Mouse (Mus musculus) neural tube, embryonic 11.5 days (tissue): ENCODE data around the gene Sgip1. TPM values are rescaled to one million over a fixed set of nuclear protein-coding genes. Genes with fewer than 3 reads are reported as not detected.

Source experiments
- ATAC-seq: fragments of 200-750 bp; cut with Nextera tagmentation; 2 replicates; pipeline ENCODE4 v1.8.0; 2017; ENCODE audit warnings: moderate number of reproducible peaks, mild to moderate bottlenecking, moderate TSS enrichment, moderate library complexity; ENCODE audit not compliant: insufficient read depth, low FRiP score, low TSS enrichment
- DNase-seq: peaks from one replicate; pipeline ENCODE4 v3.0.0-alpha.2; 2015; ENCODE audit warnings: low spot score
- H3K27ac ChIP-seq: fragments of 300-500 bp; sonication (generic); 2 replicates; pipeline ENCODE4 v1.5.1; 2014; ENCODE audit warnings: low read depth, mild to moderate bottlenecking, low read length
- H3K27me3 ChIP-seq: fragments of 300-500 bp; sonication (generic); 2 replicates; pipeline ENCODE4 v1.6.1; 2014; ENCODE audit warnings: mild to moderate bottlenecking, low read length, mixed read lengths; ENCODE audit not compliant: control insufficient read depth, insufficient read depth
- H3K36me3 ChIP-seq: fragments of 300-500 bp; sonication (generic); 2 replicates; pipeline ENCODE4 v1.6.1; 2014; ENCODE audit warnings: mild to moderate bottlenecking, low read length, moderate library complexity, mixed read lengths; ENCODE audit not compliant: control insufficient read depth, insufficient read depth
- H3K4me1 ChIP-seq: fragments of 300-500 bp; sonication (generic); 2 replicates; pipeline ENCODE4 v1.6.1; 2014; ENCODE audit warnings: low read length, mixed read lengths; ENCODE audit not compliant: control insufficient read depth, insufficient read depth
- H3K4me2 ChIP-seq: fragments of 300-500 bp; sonication (generic); 2 replicates; pipeline ENCODE4 v1.6.1; 2014; ENCODE audit warnings: low read depth, mild to moderate bottlenecking, moderate library complexity
- H3K4me3 ChIP-seq: fragments of 300-500 bp; sonication (generic); 2 replicates; pipeline ENCODE4 v1.5.1; 2014; ENCODE audit warnings: low read depth, low read length
- H3K9ac ChIP-seq: fragments of 300-500 bp; sonication (generic); 2 replicates; pipeline ENCODE4 v1.6.1; 2014; ENCODE audit warnings: mild to moderate bottlenecking, low read length
- H3K9me3 ChIP-seq: fragments of 300-500 bp; sonication (generic); 2 replicates; pipeline ENCODE4 v1.6.1; 2016; ENCODE audit warnings: low read length; ENCODE audit not compliant: control insufficient read depth
- whole genome bisulfite sequencing: fragments of 180-500 bp; shearing (Covaris S2); extraction: QIAGEN DNeasy Blood & Tissue Kit; methylation state at CpG from one replicate; pipeline ENCODE4 v1.1.7; 2014; 5-methylcytosine and 5-hydroxymethylcytosine counted together
- polyA plus RNA-seq: library from polyadenylated mRNA; unstranded; fragments of >200 nt; fragmentation: Nextera tagmentation; extraction: Ambion mirVana; gene quantifications from 2 replicates; pipeline ENCODE4 v1.2.1, GENCODE M21; 2014

Gene Sgip1
- polyA plus RNA-seq, 1 experiment from 2014 or later = 20.0 TPM

DNA sequence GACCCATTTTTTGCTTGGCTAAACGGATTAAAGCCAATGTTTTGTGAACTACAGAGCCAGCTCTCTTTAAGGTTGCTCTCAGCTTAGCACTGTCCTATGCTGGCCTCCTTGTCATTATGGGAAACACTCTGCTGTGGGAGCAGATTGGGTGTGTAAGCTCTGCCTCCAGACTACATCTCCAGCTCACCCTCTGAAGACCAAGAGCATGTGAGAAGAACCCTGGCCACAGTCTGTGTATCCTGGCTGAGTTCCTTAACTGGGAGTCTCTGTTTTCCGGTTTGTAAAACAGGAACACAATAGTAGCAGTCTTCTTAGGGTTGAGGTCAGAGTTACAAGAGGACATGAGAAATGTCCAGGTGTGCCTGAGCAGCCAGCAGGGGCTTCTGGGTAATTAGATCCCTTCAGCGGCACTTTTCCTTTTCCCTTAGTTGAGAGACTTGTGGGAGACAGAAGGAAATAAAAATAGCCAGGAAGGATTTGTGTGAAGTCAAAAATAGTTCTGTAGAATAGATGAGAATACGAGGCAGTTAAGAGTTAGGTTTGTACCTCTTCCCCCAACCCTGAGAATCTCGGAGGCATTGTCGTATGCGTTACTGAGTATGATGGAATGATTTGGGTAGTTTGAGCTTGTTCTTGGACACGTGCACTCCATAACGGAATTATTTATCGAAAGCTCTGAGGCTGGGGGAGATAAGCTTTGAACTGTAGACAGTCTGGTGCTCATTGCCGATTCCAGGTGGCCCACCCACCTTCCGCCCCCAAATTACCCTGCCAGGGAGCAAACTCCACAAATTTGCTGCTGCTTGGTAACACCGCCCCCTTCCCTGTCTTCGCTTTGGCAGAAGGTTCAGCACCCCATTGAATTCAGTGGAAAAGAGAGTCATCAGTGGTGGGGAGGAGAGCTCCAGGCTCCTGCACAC, 146.9 kb downstream of the Sgip1 start:
- H3K9ac ChIP-seq = no peak overlapping the region
- H3K27me3 ChIP-seq = no peaks in the 10 kb centered on the region
- 93% methylated on average over 14 of the region's 14 CpGs for WGBS
- no peak overlapping the region for H3K4me3 ChIP-seq
- H3K4me2 ChIP-seq = no peak overlapping the region
- no peaks in the 10 kb centered on the region for H3K36me3 ChIP-seq
- H3K9me3 ChIP-seq = no peaks in the 10 kb centered on the region
- DNase-seq = no peak
- no peak overlapping the region for H3K27ac ChIP-seq
- no peak for ATAC-seq
- H3K4me1 ChIP-seq = no peaks in the 10 kb centered on the region

GRCm38 (mm10) chr4:102895866-102896265, 154.8 kb downstream of the Sgip1 start:
- Histone ChIP-seq H3K4me1 (no peaks in the 10 kb centered on the region), H3K9ac (no peak overlapping the region), H3K27me3 (no peaks in the 10 kb centered on the region), H3K4me3 (no peak overlapping the region), H3K27ac (no peak overlapping the region), H3K9me3 (peaks cover 4% of the 10 kb centered on the region; the same call in 1 of the 2 replicates), H3K4me2 (no peak overlapping the region), H3K36me3 (no peaks in the 10 kb centered on the region)
- DNase-seq (no peak), ATAC-seq (no peak)
- 86% methylated on average over 2 of the region's 2 CpGs for WGBS

GRCm38 (mm10) chr4:102898987-102899386, 157.9 kb downstream of the Sgip1 start:
- no peak overlapping the region for H3K27ac ChIP-seq
- WGBS = 88% methylated on average over 4 of the region's 4 CpGs
- H3K4me2 ChIP-seq = no peak overlapping the region
- H3K9me3 ChIP-seq = peaks cover 4% of the 10 kb centered on the region; the same call in 1 of the 2 replicates
- DNase-seq = no peak
- no peak overlapping the region for H3K9ac ChIP-seq
- no peak for ATAC-seq
- H3K4me3 ChIP-seq = no peak overlapping the region
- H3K4me1 ChIP-seq = no peaks in the 10 kb centered on the region
- no peaks in the 10 kb centered on the region for H3K27me3 ChIP-seq
- H3K36me3 ChIP-seq = no peaks in the 10 kb centered on the region

- H3K9ac ChIP-seq = no peak overlapping the region
- no peak overlapping the region for H3K4me2 ChIP-seq
- 92% methylated on average over 5 of the region's 5 CpGs for WGBS
- ATAC-seq (no peak), DNase-seq (no peak)
- no peak overlapping the region for H3K27ac ChIP-seq
- no peak overlapping the region for H3K4me3 ChIP-seq
- H3K27me3 ChIP-seq = no peaks in the 10 kb centered on the region
- H3K36me3 ChIP-seq = no peaks in the 10 kb centered on the region
- peaks cover 4% of the 10 kb centered on the region; the same call in 1 of the 2 replicates for H3K9me3 ChIP-seq
- no peaks in the 10 kb centered on the region for H3K4me1 ChIP-seq
Measured at GRCm38 (mm10) chr4:102899683-102900082, 158.6 kb downstream of the Sgip1 start.

DNA sequence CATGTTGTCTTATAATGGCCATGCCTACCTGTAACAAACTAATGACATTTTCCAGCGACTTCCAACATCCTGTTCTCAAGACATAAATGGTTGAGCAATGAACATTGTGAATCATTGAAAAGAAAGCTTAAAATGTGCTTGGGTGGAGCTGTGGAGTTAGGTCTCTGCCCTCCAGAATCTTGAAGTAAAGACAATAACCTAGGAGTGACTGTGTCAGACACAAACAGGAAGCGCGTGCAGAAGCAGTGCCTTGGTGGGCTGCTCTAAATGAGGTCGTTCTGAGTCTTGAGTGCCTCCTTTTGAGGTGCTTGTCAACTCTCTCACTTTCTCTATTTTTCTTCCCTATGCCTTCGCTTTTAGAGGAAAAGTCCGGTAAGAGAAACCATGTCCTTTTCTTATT, 159.1 kb downstream of the Sgip1 start:
- H3K4me1 ChIP-seq = no peaks in the 10 kb centered on the region
- H3K9ac ChIP-seq = no peak overlapping the region
- ATAC-seq (no peak), DNase-seq (no peak)
- no peak overlapping the region for H3K4me2 ChIP-seq
- 94% methylated on average over 6 of the region's 6 CpGs for WGBS
- no peak overlapping the region for H3K27ac ChIP-seq
- H3K36me3 ChIP-seq = no peaks in the 10 kb centered on the region
- no peak overlapping the region for H3K4me3 ChIP-seq
- no peaks in the 10 kb centered on the region for H3K27me3 ChIP-seq
- peaks cover 4% of the 10 kb centered on the region; the same call in 1 of the 2 replicates for H3K9me3 ChIP-seq

DNA sequence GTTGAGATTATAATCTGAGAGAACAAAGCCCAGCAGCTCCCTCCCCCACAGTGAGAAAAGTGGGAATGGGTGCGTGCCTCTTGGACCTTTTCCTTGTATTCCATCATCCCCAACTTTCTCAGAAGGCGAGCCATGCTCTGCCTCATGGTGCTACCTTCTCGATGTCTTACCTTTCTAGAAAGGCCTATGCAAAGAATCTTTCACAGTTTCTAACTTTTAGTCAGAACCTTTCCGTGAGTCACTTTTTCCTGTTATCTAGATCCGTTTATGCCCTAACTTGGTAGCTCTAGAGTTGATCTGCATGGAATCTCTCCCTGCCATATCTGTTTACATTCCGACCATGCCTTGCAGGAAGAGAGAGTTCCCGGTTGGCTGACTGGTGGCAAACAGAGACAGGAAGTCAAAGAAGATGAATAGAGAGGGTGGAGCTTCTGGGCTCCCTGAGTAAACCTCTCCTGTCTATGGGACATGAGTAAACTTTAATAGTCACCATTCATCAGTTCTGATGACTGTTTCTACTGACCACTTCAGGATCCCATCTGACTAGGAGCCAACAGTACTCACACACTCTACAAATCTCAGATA, 166.8 kb downstream of the Sgip1 start:
- H3K4me2 ChIP-seq = no peak overlapping the region
- H3K9ac ChIP-seq = no peak overlapping the region
- H3K9me3 ChIP-seq = no peaks in the 10 kb centered on the region
- no peaks in the 10 kb centered on the region for H3K27me3 ChIP-seq
- H3K36me3 ChIP-seq = no peaks in the 10 kb centered on the region
- no peak overlapping the region for H3K27ac ChIP-seq
- DNase-seq (no peak), ATAC-seq (no peak)
- WGBS = 80% methylated on average over 7 of the region's 7 CpGs
- no peak overlapping the region for H3K4me3 ChIP-seq
- H3K4me1 ChIP-seq = no peaks in the 10 kb centered on the region

DNA sequence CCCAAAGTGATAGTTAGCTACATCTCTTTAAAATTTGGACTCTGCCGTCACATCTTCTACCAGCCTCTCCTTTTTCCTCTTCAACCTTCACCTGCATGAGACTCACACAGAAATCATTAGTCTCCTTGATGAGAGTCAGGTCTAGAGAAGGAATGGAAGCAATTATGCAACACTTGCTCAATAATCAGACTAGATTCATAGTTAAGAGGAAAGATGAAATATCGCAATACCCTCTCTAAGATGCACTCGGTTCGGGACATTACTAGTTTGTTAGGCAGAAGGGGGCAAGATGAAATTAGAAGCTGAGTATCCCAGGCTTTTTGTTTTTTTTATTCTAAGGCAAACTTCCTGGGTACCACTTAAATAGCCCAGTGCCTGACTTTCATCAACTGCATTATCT, 169.1 kb downstream of the Sgip1 start:
- no peak overlapping the region for H3K27ac ChIP-seq
- WGBS = 96% methylated on average over 4 of the region's 4 CpGs
- H3K36me3 ChIP-seq = no peaks in the 10 kb centered on the region
- no peak overlapping the region for H3K4me3 ChIP-seq
- no peak overlapping the region for H3K9ac ChIP-seq
- ATAC-seq = no peak
- no peaks in the 10 kb centered on the region for H3K4me1 ChIP-seq
- no peak for DNase-seq
- no peaks in the 10 kb centered on the region for H3K9me3 ChIP-seq
- no peak overlapping the region for H3K4me2 ChIP-seq
- no peaks in the 10 kb centered on the region for H3K27me3 ChIP-seq

- DNase-seq (no peak), ATAC-seq (no peak)
- Histone ChIP-seq H3K27ac (no peak overlapping the region), H3K4me3 (no peak overlapping the region), H3K9ac (no peak overlapping the region), H3K4me1 (no peaks in the 10 kb centered on the region), H3K27me3 (no peaks in the 10 kb centered on the region), H3K4me2 (no peak overlapping the region), H3K9me3 (no peaks in the 10 kb centered on the region), H3K36me3 (no peaks in the 10 kb centered on the region)
- WGBS = 94% methylated on average over 3 of the region's 3 CpGs
Measured at GRCm38 (mm10) chr4:102913176-102913575, 172.1 kb downstream of the Sgip1 start.
